Mouse (Mus musculus): ENCODE measurements around the gene Fbf1. TPM values are rescaled to one million over a fixed set of nuclear protein-coding genes. Genes with fewer than 3 reads are reported as not detected.

Gene Fbf1
- total RNA-seq, 1 experiment: 32.1 TPM

DNA sequence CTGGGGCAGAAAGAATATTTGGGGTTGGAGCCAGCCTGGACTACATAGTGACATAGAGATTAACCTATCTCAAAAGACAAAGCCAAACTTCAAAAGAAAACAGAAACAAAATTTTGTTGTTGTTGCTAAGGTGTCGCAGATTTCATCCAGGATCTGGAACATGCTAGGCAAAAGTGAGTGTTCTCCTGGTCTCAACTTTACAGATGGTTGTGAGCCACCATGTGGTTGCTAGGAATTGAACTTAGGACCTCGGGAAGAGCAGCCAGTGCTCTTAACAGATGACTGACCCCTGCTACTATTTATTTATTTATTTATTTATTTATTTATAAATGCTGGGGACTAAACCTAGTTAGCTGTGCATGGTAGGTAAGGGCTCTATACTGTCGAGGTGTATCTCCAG, 28.4 kb upstream of the Fbf1 start:
- in situ Hi-C loops (cut with MboI; ENCODE audit: low sequenced_read_pairs in 2 of 2, unreplicated experiment in 2 of 2): no loop called here
- H3K27ac ChIP-seq (ENCODE audit: insufficient read depth, low read depth, low read length, poor library complexity, severe bottlenecking): no peak overlapping the region
- TF ChIP-seq MAFK (IDR thresholded peaks at IDR 0.05; ENCODE audit: insufficient read depth, low read depth, low read length): no peak
- TF ChIP-seq CHD2 (IDR thresholded peaks at IDR 0.05; ENCODE audit: low read depth, low read length): no peak

DNA sequence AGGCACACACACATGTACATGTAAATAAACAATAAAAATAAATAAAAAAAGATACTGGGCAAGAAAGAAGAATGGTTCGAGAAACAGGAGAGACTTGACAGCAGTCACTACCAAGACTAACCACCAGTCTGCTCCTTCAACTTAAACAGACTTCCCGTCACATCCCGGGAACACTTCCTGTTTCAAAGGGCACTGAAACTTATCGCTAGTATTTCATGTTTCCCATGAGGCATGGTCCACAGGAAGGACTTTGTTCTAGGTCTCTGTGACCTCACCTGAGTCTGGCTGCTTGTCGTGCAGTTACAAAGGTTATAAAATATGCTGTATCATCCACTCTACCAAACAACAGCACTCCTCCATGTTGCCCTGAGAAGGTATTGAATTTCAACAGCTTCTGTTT, 27.3 kb upstream of the Fbf1 start:
- Histone ChIP-seq H3K27ac (ENCODE audit: insufficient read depth, low read depth, low read length, poor library complexity, severe bottlenecking) (no peak overlapping the region), H3K4me1 (ENCODE audit: control insufficient read depth in 2 of 2, insufficient read depth in 2 of 2, low read length in 2 of 2, poor library complexity in 1 of 2) (peaks cover 0 to 5% of the 10 kb centered on the region in 2 experiments; a peak in 2 of 4 replicates), H3K9me3 (ENCODE audit: control insufficient read depth, insufficient read depth, low read depth, low read length) (no peaks in the 10 kb centered on the region), H3K36me3 (ENCODE audit: control insufficient read depth, insufficient read depth, low read length, poor library complexity, severe bottlenecking) (no peaks in the 10 kb centered on the region), H3K9ac (ENCODE audit: insufficient read depth, low read depth, low read length, poor library complexity, severe bottlenecking) (no peak overlapping the region), H3K4me3 (ENCODE audit: insufficient read depth in 1 of 2, low read depth in 1 of 2, low read length in 2 of 2, poor library complexity in 1 of 2, severe bottlenecking in 1 of 2) (no peak overlapping the region)
- in situ Hi-C loops (cut with MboI; ENCODE audit: low sequenced_read_pairs in 2 of 2, unreplicated experiment in 2 of 2): no loop called here
- TF ChIP-seq HCFC1 (IDR thresholded peaks at IDR 0.05; ENCODE audit: borderline replicate concordance, insufficient read depth, low read length) (no peak), MAFK (IDR thresholded peaks at IDR 0.05; ENCODE audit: insufficient read depth, low read depth, low read length) (no peak), ZC3H11A (IDR thresholded peaks at IDR 0.05; ENCODE audit: borderline replicate concordance, low read depth, low read length) (no peak), ZNF384 (IDR thresholded peaks at IDR 0.05; ENCODE audit: low read depth, low read length) (no peak), CHD2 (IDR thresholded peaks at IDR 0.05; ENCODE audit: low read depth, low read length) (no peak)
- DNase-seq (ENCODE audit: low read depth, low spot score): no peak

More for the DNA sequence above, 28.4 kb upstream of the Fbf1 start:
- no peak for DNase-seq (ENCODE audit: low read depth, low spot score)
- Histone ChIP-seq H3K9ac (ENCODE audit: insufficient read depth, low read depth, low read length, poor library complexity, severe bottlenecking) (no peak overlapping the region), H3K4me1 (ENCODE audit: control insufficient read depth in 2 of 2, insufficient read depth in 2 of 2, low read length in 2 of 2, poor library complexity in 1 of 2) (peaks cover 0 to 5% of the 10 kb centered on the region in 2 experiments; a peak in 2 of 4 replicates), H3K9me3 (ENCODE audit: control insufficient read depth, insufficient read depth, low read depth, low read length) (no peaks in the 10 kb centered on the region), H3K36me3 (ENCODE audit: control insufficient read depth, insufficient read depth, low read length, poor library complexity, severe bottlenecking) (no peaks in the 10 kb centered on the region), H3K4me3 (ENCODE audit: insufficient read depth in 1 of 2, low read depth in 1 of 2, low read length in 2 of 2, poor library complexity in 1 of 2, severe bottlenecking in 1 of 2) (no peak overlapping the region)

DNA sequence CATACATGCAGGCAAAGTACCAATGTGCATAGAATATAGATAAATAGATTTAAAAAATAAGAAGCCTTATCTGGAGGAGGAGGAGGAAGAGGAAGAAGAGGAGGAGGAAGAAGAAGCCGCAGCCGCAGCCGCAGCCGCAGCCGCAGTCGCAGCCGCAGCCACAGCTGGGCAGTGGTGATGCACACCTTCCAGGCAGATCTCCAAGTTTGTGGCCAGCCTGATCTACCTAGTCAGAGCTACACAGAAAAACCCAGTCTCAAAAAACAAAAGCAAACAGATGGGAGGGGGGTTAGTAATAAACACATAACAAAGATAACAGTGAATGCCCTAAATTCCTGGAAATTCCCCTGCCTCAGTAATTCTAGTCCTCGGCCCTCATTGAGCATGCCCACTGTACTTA, 26.7 kb upstream of the Fbf1 start:
- Histone ChIP-seq H3K9ac (ENCODE audit: insufficient read depth, low read depth, low read length, poor library complexity, severe bottlenecking) (no peak overlapping the region), H3K9me3 (ENCODE audit: control insufficient read depth, insufficient read depth, low read depth, low read length) (no peaks in the 10 kb centered on the region), H3K36me3 (ENCODE audit: control insufficient read depth, insufficient read depth, low read length, poor library complexity, severe bottlenecking) (no peaks in the 10 kb centered on the region; the same call in 1 of the 2 replicates), H3K27ac (ENCODE audit: insufficient read depth, low read depth, low read length, poor library complexity, severe bottlenecking) (no peak overlapping the region), H3K4me3 (ENCODE audit: insufficient read depth in 1 of 2, low read depth in 1 of 2, low read length in 2 of 2, poor library complexity in 1 of 2, severe bottlenecking in 1 of 2) (no peak overlapping the region), H3K4me1 (ENCODE audit: control insufficient read depth in 2 of 2, insufficient read depth in 2 of 2, low read length in 2 of 2, poor library complexity in 1 of 2) (peaks cover 0 to 5% of the 10 kb centered on the region in 2 experiments; a peak in 2 of 4 replicates)
- DNase-seq (ENCODE audit: low read depth, low spot score): no peak
- in situ Hi-C loops (cut with MboI; ENCODE audit: low sequenced_read_pairs in 2 of 2, unreplicated experiment in 2 of 2): no loop called here
- no peak for TF ChIP-seq ZC3H11A (IDR thresholded peaks at IDR 0.05; ENCODE audit: borderline replicate concordance, low read depth, low read length)
- TF ChIP-seq CHD2 (IDR thresholded peaks at IDR 0.05; ENCODE audit: low read depth, low read length): no peak
- TF ChIP-seq MAFK (IDR thresholded peaks at IDR 0.05; ENCODE audit: insufficient read depth, low read depth, low read length): no peak
- no peak for TF ChIP-seq ZNF384 (IDR thresholded peaks at IDR 0.05; ENCODE audit: low read depth, low read length)
- no peak for TF ChIP-seq HCFC1 (IDR thresholded peaks at IDR 0.05; ENCODE audit: borderline replicate concordance, insufficient read depth, low read length)

DNA sequence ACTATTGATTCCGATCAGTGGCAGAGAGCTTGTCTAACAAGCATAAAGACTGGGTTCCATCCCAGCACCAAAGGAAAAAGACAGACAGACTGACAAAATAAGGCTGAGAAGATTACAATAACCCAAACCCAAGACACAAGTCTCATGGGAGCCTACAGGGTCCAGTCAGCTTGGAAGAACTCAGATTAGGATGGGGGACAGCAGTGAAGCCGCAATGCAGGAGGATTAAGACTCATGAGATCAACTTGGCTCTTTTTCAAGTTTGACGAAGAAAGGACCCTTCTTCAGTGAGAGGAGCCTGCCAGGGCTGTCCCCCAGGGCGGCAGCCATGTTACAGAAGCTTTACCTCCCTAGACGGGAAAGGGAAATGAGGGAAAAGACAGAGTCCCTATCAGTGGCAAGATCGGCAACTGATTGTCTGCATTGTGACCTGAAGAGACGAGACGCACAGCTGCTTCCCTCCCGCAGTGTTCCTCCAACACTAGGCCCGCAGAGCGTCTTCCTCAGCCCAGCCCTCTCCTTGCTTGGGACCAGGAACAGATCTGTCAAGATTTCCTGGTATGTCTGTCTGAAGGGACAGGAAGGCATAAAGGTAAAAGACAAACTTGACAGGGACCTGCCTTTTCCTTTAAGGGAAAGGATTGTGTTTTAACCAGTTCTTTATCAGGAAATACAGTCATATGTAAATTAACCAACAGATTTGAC, 19.4 kb upstream of the Fbf1 start:
- H3K27ac ChIP-seq (ENCODE audit: insufficient read depth, low read depth, low read length, poor library complexity, severe bottlenecking): 0 out of 2 replicates have a peak overlapping the region, but pooled peaks have one; percentile 0
- peaks cover 2 to 4% of the 10 kb centered on the region in 2 experiments for H3K4me1 ChIP-seq (ENCODE audit: control insufficient read depth in 2 of 2, insufficient read depth in 2 of 2, low read length in 2 of 2, poor library complexity in 1 of 2)
- in situ Hi-C loops (cut with MboI; ENCODE audit: low sequenced_read_pairs in 2 of 2, unreplicated experiment in 2 of 2): no loop called here
- no peak overlapping the region for H3K4me3 ChIP-seq (ENCODE audit: insufficient read depth in 1 of 2, low read depth in 1 of 2, low read length in 2 of 2, poor library complexity in 1 of 2, severe bottlenecking in 1 of 2)
- no peaks in the 10 kb centered on the region; the same call in 1 of the 2 replicates for H3K36me3 ChIP-seq (ENCODE audit: control insufficient read depth, insufficient read depth, low read length, poor library complexity, severe bottlenecking)
- no peak for DNase-seq (ENCODE audit: low read depth, low spot score)
- no peak for TF ChIP-seq MAFK (IDR thresholded peaks at IDR 0.05; ENCODE audit: insufficient read depth, low read depth, low read length)
- TF ChIP-seq ZNF384 (IDR thresholded peaks at IDR 0.05; ENCODE audit: low read depth, low read length): no peak
- TF ChIP-seq CHD2 (IDR thresholded peaks at IDR 0.05; ENCODE audit: low read depth, low read length): no peak
- TF ChIP-seq HCFC1 (IDR thresholded peaks at IDR 0.05; ENCODE audit: borderline replicate concordance, insufficient read depth, low read length): no peak
- TF ChIP-seq ZC3H11A (IDR thresholded peaks at IDR 0.05; ENCODE audit: borderline replicate concordance, low read depth, low read length): no peak
- H3K9me3 ChIP-seq (ENCODE audit: control insufficient read depth, insufficient read depth, low read depth, low read length): no peaks in the 10 kb centered on the region
- H3K9ac ChIP-seq (ENCODE audit: insufficient read depth, low read depth, low read length, poor library complexity, severe bottlenecking): no peak overlapping the region

All from ES-E14 (cell line).